Mouse (Mus musculus): Measurements from ENCODE around the gene Vars. TPM values are rescaled to one million over a fixed set of nuclear protein-coding genes. Genes with fewer than 3 reads are reported as not detected.

The Vars gene
- total RNA-seq, 2 experiments from 2014 or later = 46.6 to 50.4 TPM

Other genes with a start within 250 kb of the Vars start
- gene Cyp21a1, start 196.4 kb upstream of the Vars start, total RNA-seq (2021) = under 1 TPM in 1 of 2 experiments, not detected in 1; 0.30 TPM
- 10 to 100 TPM; 50.8 to 53.8 TPM for gene Stk19, start 164.0 kb upstream of the Vars start, total RNA-seq (2021)
- 10 to 100 TPM; 36.6 to 40.8 TPM for gene Dxo, start 164.0 kb upstream of the Vars start, total RNA-seq (2021)
- gene Skiv2l, start 150.8 kb upstream of the Vars start, total RNA-seq (2021) = 10 to 100 TPM; 70.1 to 74.2 TPM
- gene Nelfe, start 150.6 kb upstream of the Vars start, total RNA-seq (2021) = 10 to 100 TPM; 34.1 to 39.6 TPM
- not detected for gene Cfb, start 138.5 kb upstream of the Vars start, total RNA-seq (2021)
- gene Zbtb12, start 121.5 kb upstream of the Vars start, total RNA-seq (2021) = 1 to 10 TPM; 8.6 to 8.8 TPM
- under 1 TPM in 1 of 2 experiments, not detected in 1; 0.10 TPM for gene Gm20547, start 118.9 kb upstream of the Vars start, total RNA-seq (2021)
- 1 to 10 TPM in 1 of 2 experiments, under 1 TPM in 1; 0.89 to 3.1 TPM for gene C2, start 102.7 kb upstream of the Vars start, total RNA-seq (2021)
- 100 to 1,000 TPM; 186 to 193 TPM for gene Ehmt2, start 102.5 kb upstream of the Vars start, total RNA-seq (2021)
- under 1 TPM in 1 of 2 experiments, not detected in 1; 0.43 TPM for gene Slc44a4, start 86.5 kb upstream of the Vars start, total RNA-seq (2021)
- 10 to 100 TPM; 41.4 to 44.2 TPM for gene Neu1, start 69.7 kb upstream of the Vars start, total RNA-seq (2021)
- 10 to 100 TPM; 27.5 to 37.5 TPM for gene Hspa1b, start 41.7 kb upstream of the Vars start, total RNA-seq (2021)
- gene Gm20481, start 31.1 kb upstream of the Vars start, total RNA-seq (2021) = not detected
- 10 to 100 TPM; 24.3 to 27.8 TPM for gene Hspa1a, start 28.8 kb upstream of the Vars start, total RNA-seq (2021)
- under 1 TPM; 0.12 to 0.48 TPM for gene Hspa1l, start 28.3 kb upstream of the Vars start, total RNA-seq (2021)
- gene Lsm2, start 19.1 kb upstream of the Vars start, total RNA-seq (2021) = 10 to 100 TPM; 18.2 to 20.7 TPM
- gene Vwa7, start 15.6 kb downstream of the Vars start, total RNA-seq (2021) = under 1 TPM; 0.15 to 0.22 TPM
- gene Sapcd1, start 27.0 kb downstream of the Vars start, total RNA-seq (2021) = 1 to 10 TPM in 1 of 2 experiments, not detected in 1; 1.4 TPM
- 1 to 10 TPM; 1.5 to 1.6 TPM for gene Msh5, start 45.8 kb downstream of the Vars start, total RNA-seq (2021)
- gene Clic1, start 49.0 kb downstream of the Vars start, total RNA-seq (2021) = 1 to 10 TPM; 7.7 to 8.3 TPM
- gene Ddah2, start 58.0 kb downstream of the Vars start, total RNA-seq (2021) = 10 to 100 TPM in 1 of 2 experiments, 1 to 10 TPM in 1; 9.4 to 11.0 TPM
- gene Ly6g6c, start 64.4 kb downstream of the Vars start, total RNA-seq (2021) = not detected
- gene Mpig6b, start 65.2 kb downstream of the Vars start, total RNA-seq (2021) = not detected
- gene Ly6g6e, start 75.9 kb downstream of the Vars start, total RNA-seq (2021) = 1 to 10 TPM; 3.6 to 5.0 TPM
- gene Ly6g6d, start 77.1 kb downstream of the Vars start, total RNA-seq (2021) = 1 to 10 TPM in 1 of 2 experiments, under 1 TPM in 1; 0.87 to 2.0 TPM
- gene Ly6g6f, start 84.6 kb downstream of the Vars start, total RNA-seq (2021) = under 1 TPM; 0.57 to 0.58 TPM
- 100 to 1,000 TPM in 1 of 2 experiments, 10 to 100 TPM in 1; 97.6 to 103 TPM for gene Abhd16a, start 88.3 kb downstream of the Vars start, total RNA-seq (2021)
- gene Ly6g5c, start 107.3 kb downstream of the Vars start, total RNA-seq (2021) = not detected
- under 1 TPM; 0.30 to 0.56 TPM for gene Ly6g5b, start 114.4 kb downstream of the Vars start, total RNA-seq (2021)
- gene Gpank1, start 120.5 kb downstream of the Vars start, total RNA-seq (2021) = 10 to 100 TPM; 15.2 to 17.1 TPM
- 100 to 1,000 TPM; 179 to 185 TPM for gene Csnk2b, start 121.1 kb downstream of the Vars start, total RNA-seq (2021)
- gene D17H6S53E, start 125.4 kb downstream of the Vars start, total RNA-seq (2021) = 10 to 100 TPM; 22.5 to 28.9 TPM
- not detected for gene Apom, start 131.1 kb downstream of the Vars start, total RNA-seq (2021)
- gene Bag6, start 134.2 kb downstream of the Vars start, total RNA-seq (2021) = 100 to 1,000 TPM; 323 to 339 TPM
- 100 to 1,000 TPM; 317 to 343 TPM for gene Prrc2a, start 163.9 kb downstream of the Vars start, total RNA-seq (2021)
- 10 to 100 TPM in 1 of 2 experiments, 1 to 10 TPM in 1; 9.4 to 13.0 TPM for gene Aif1, start 175.1 kb downstream of the Vars start, total RNA-seq (2021)
- 1 to 10 TPM; 5.5 to 6.7 TPM for gene Lst1, start 187.5 kb downstream of the Vars start, total RNA-seq (2021)
- under 1 TPM; 0.41 to 0.64 TPM for gene Ltb, start 193.5 kb downstream of the Vars start, total RNA-seq (2021)
- not detected for gene Tnf, start 201.0 kb downstream of the Vars start, total RNA-seq (2021)
- under 1 TPM; 0.22 to 0.41 TPM for gene Lta, start 204.4 kb downstream of the Vars start, total RNA-seq (2021)
- not detected for gene Gm16181, start 219.8 kb downstream of the Vars start, total RNA-seq (2021)
- gene Atp6v1g2, start 232.7 kb downstream of the Vars start, total RNA-seq (2021) = 100 to 1,000 TPM; 637 to 681 TPM
- gene Nfkbil1, start 234.8 kb downstream of the Vars start, total RNA-seq (2021) = 10 to 100 TPM; 13.6 to 15.8 TPM
- gene Ddx39b, start 240.8 kb downstream of the Vars start, total RNA-seq (2021) = 100 to 1,000 TPM; 210 to 215 TPM